In genomic region chr9:96506011-96506498, GRCm38 (mm10) we compare ENCODE assay signal across 8 mouse cellular contexts. TPM values are rescaled to one million over a fixed set of nuclear protein-coding genes. Genes with fewer than 3 reads are reported as not detected.
A peak's percentile ranks its signal among the peaks of the same experiment; 100 is the strongest.
DNase-seq lines count a peak whose midpoint lies in the region; ATAC-seq and TF ChIP-seq lines count a peak whose summit lies in the region.

No protein-coding gene starts in this region.

- H3K4me1 ChIP-seq in midbrain, embryonic 16.5 days (ENCODE audit: control insufficient read depth, insufficient read depth, low read length) = peaks cover 9% of the 10 kb centered on the region

- peak overlapping the region; percentile 53 for H3K27ac ChIP-seq in gastrocnemius, adult 2 months
- peak overlapping the region; percentile 57 for H3K27ac ChIP-seq in midbrain, embryonic 16.5 days (ENCODE audit: low read length)

- intact Hi-C loops in gastrocnemius, adult 2 months (cut with DNase I) = no loop called here
- intact Hi-C loops in gastrocnemius, postnatal 36 days (cut with DNase I) = no loop called here
- intact Hi-C loops in heart, postnatal 25 days (cut with DNase I) = no loop called here

- DNase-seq in gastrocnemius, adult 2 months = peak; percentile 42
- no peak for DNase-seq in gastrocnemius, postnatal 36 days
- peak; percentile 34 for DNase-seq in adrenal gland, postnatal 25 days
- DNase-seq in frontal cortex, postnatal 10 days (ENCODE audit: low spot score in 2 of 2) = peak; percentile 23 to 42
- peak; percentile 36 to 38 for DNase-seq in layer of hippocampus, adult 8-10 months (ENCODE audit: low spot score in 2 of 2)
- no peak for DNase-seq in heart, postnatal 25 days (ENCODE audit: low spot score)

- H3K9ac ChIP-seq in midbrain, embryonic 16.5 days (ENCODE audit: low read depth, low read length) = peak overlapping the region; percentile 47; the same call in 1 of the 2 replicates

- H3K4me2 ChIP-seq in midbrain, embryonic 16.5 days (ENCODE audit: low read length) = peak overlapping the region; percentile 54

- H3K4me3 ChIP-seq in gastrocnemius, adult 2 months = peak overlapping the region; percentile 23
- H3K4me3 ChIP-seq in midbrain, embryonic 16.5 days (ENCODE audit: low read depth, low read length) = peak overlapping the region; percentile 19

- no peak for TF ChIP-seq CTCF in gastrocnemius, adult 2 months (IDR thresholded peaks at IDR 0.05)

- ATAC-seq in midbrain, embryonic 16.5 days = peak; percentile 96
- ATAC-seq in inflammation-experienced regulatory T-cells, adult 6 months = no peak

- no peaks in the 10 kb centered on the region for H3K9me3 ChIP-seq in midbrain, embryonic 16.5 days (replicated peaks; ENCODE audit: control insufficient read depth, low read length, poor library complexity, severe bottlenecking)

- no peaks in the 10 kb centered on the region for H3K36me3 ChIP-seq in midbrain, embryonic 16.5 days (ENCODE audit: control insufficient read depth, insufficient read depth, low read length)

- WGBS in midbrain, embryonic 16.5 days = 15% methylated on average over 10 of the region's 10 CpGs

- no peaks in the 10 kb centered on the region for H3K27me3 ChIP-seq in midbrain, embryonic 16.5 days (ENCODE audit: control insufficient read depth, insufficient read depth, low read depth, low read length)

RNA-seq across cellular contexts. Expression of gene Gm28729, which starts 19.0 kb away (rescaled TPM):
- total RNA-seq in gastrocnemius, adult 2 months (2021) = not detected
- under 1 TPM in 1 of 2 experiments, not detected in 1; 0.26 TPM for total RNA-seq in gastrocnemius, postnatal 36 days (2021)
- not detected in 2 replicates for total RNA-seq in adrenal gland, postnatal 25 days (2021)
- total RNA-seq in layer of hippocampus, adult 8-10 months (2022) = under 1 TPM in 3 of 4 experiments, not detected in 1; 0.21 to 0.49 (median 0.23) TPM
- polyA plus RNA-seq in midbrain, embryonic 16.5 days (2015; fragmentation: Nextera tagmentation; extraction: Ambion mirVana) = 0.17 and 0.48 TPM in 2 replicates
- polyA plus RNA-seq in inflammation-experienced regulatory T-cells, adult 6 months (2017; shearing (Covaris generic)) = not detected
- total RNA-seq in heart, postnatal 25 days (2021) = not detected

RNA-seq across cellular contexts. Expression of gene Rnf7, which starts 27.6 kb away (rescaled TPM):
- 10 to 100 TPM; 67.3 to 80.3 TPM for total RNA-seq in gastrocnemius, adult 2 months (2021)
- total RNA-seq in gastrocnemius, postnatal 36 days (2021) = 10 to 100 TPM; 63.7 to 73.1 TPM
- total RNA-seq in adrenal gland, postnatal 25 days (2021) = 63.1 and 68.2 TPM in 2 replicates
- 10 to 100 TPM; 53.7 to 67.2 (median 60.0) TPM for total RNA-seq in layer of hippocampus, adult 8-10 months (2022)
- polyA plus RNA-seq in midbrain, embryonic 16.5 days (2015; fragmentation: Nextera tagmentation; extraction: Ambion mirVana) = 192 and 204 TPM in 2 replicates
- 100 to 1,000 TPM in 2 of 3 experiments, 10 to 100 TPM in 1; 98.2 to 121 (median 115) TPM for polyA plus RNA-seq in inflammation-experienced regulatory T-cells, adult 6 months (2017; shearing (Covaris generic))
- total RNA-seq in heart, postnatal 25 days (2021) = 10 to 100 TPM; 71.2 to 85.8 TPM

Comparison
In these comparisons a context has a peak if more than half of its experiments do, and no peak if none do; other contexts are left out.
1. DNase-seq: peak in gastrocnemius, adult 2 months (single experiment), adrenal gland, postnatal 25 days (single experiment), frontal cortex, postnatal 10 days (2 of 2) and layer of hippocampus, adult 8-10 months (2 of 2); none in gastrocnemius, postnatal 36 days (0 of 2) and heart, postnatal 25 days (single experiment).